Mouse (Mus musculus): ENCODE measurements at regions not wholly inside any gene's neighbourhood (a gene's known extent, or its start where the extent isn't known, plus 50 kb on each side); places are given as distances from the start of the nearest gene placed in this dataset.

DNA sequence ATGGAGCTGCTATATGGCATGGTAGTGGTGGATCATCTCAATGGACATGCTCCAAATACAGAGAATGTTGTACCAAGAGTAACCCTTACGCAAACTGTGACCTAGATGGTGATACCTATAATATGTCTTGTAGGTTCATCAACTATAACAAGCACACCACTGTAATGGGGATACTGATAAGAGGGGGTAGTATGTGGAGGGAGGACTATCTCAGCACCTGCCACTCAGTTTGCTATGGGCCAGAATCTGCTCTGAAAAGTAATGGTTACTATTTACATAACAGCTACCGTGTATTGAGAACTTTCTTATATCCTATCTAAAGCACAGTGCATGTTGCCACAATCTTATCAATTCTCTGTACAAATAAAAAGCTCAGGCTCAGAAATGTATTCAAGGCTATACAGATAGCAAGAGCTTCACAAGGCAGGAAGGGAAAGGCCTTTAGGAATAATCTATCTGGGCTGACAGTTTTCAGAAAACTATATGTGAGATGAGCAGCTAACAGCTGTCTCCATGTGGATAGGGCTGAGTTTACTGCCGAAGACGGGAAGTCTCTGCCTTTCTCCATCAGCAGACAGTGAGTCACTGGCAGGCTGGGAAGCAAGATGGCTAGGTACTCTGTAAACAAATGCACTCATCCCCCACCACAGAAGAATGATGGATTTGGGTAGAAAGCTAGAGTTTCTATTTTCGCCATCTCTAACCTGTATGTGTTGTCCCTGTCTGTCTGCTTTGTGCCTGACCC is 77.1 kb upstream of the Nck2 start:
- no peak for DNase-seq (ENCODE audit: low spot score)

DNA sequence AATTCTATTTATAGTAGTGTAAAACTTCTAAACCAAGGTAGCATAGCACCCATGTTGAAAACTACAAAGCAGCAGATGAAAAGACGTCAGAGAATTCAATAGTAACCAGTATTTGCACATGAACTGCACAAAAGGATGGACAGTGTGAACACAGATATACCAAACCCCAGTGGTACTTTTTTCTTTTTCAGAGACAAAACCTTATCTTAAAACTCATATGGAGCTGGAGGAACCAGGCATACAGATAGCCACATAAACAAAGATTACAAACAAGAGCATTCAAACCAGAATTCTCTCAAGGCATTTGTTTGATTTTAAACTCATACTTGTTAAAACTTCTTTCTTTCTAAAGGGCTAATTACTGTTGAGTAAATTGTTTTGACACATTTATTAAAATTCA is 72.5 kb upstream of the Nck2 start:
- DNase-seq (ENCODE audit: low spot score): peak; percentile 20

DNA sequence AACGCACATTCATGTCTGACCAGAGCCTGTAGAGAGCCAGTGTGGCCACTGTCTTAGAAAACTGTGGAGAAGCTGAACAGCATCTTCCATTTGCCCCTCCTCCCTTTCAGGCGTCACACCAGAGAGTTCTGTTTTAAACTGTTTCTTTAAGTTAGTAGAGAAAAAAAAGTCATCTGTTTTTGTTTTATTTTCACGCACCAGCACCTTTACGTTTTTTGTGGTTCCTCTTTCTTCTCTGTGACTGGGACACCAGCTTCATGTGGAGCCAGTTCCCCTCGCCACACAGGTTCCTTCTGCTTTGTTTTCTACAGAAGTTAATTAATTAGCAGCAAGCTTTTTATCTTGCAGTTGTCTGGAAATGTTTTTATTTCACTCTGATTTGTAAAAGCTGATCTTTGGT is 69.4 kb upstream of the Nck2 start:
- no peak for DNase-seq (ENCODE audit: low spot score)

DNA sequence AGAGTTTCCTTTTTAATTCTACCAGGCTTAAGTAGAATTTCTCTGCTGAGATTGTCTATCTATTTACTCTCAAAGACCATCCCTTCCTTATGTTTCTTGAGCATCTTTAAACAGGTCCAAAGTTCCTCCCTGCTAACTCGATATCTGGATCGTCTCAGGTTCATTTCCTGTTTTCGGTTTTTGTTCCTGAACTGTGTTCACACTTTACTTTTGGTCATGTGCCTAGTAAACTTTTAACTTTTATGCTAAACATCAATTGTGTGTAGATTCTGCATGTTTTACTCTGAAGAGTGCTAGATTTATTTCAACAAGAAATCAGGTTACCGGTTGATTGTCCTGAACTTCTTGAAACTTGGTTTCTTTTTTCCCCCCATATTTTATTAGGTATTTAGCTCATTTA is 68.5 kb upstream of the Nck2 start:
- no peak for DNase-seq (ENCODE audit: low spot score)

GRCm38 (mm10) chr1:43377491-43378263 is 66.7 kb upstream of the Nck2 start:
- no peak for DNase-seq (ENCODE audit: low spot score)

GRCm38 (mm10) chr1:43385008-43385407 is 59.4 kb upstream of the Nck2 start:
- peak; percentile 34 for DNase-seq (ENCODE audit: low spot score)

DNA sequence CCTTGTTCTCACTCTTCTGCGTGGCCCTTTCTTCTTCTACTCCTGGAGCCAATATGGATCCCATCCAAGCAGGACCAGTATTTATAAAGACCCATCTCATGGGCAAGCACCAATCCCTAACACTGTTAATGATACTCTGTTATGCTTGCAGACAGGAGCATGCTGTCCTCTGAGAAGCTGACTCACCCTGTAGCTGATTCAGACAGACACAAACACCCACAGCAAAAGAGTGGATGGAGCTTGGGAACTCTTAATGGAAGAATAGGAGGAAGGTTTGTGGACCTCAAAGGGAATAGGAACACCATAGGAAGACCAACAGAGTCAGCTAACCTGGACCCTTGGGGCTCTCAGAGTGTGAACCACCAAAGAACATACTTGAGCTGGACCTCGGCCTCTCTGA is 50.3 kb upstream of the Nck2 start:
- no peak for DNase-seq (ENCODE audit: low spot score)

Measured in c-Kit-positive CD71-positive TER-119-positive erythroid progenitor cells, embryonic 14.5 days (primary cell).